Mouse (Mus musculus) small intestine, adult 2 months (tissue): Measurements from ENCODE around the gene AW822073. TPM values are rescaled to one million over a fixed set of nuclear protein-coding genes. Genes with fewer than 3 reads are reported as not detected.

Experiments used
- H3K27ac ChIP-seq: fragments of 200-500 bp; 2 replicates; pipeline ENCODE4 v1.5.1; 2012; ENCODE audit warnings: low read depth, low read length, control low read depth, inconsistent platforms; ENCODE audit not compliant: insufficient read depth
- H3K27me3 ChIP-seq: fragments of 200-500 bp; 2 replicates; pipeline ENCODE4 v1.6.1; 2012; ENCODE audit warnings: mild to moderate bottlenecking, moderate library complexity, low read length, inconsistent platforms; ENCODE audit not compliant: control insufficient read depth, insufficient read depth
- H3K36me3 ChIP-seq: fragments of 200-500 bp; 2 replicates; pipeline ENCODE4 v1.6.1; 2012; ENCODE audit warnings: mild to moderate bottlenecking, low read length, control low read depth, inconsistent platforms; ENCODE audit not compliant: control insufficient read depth, insufficient read depth
- H3K4me1 ChIP-seq: fragments of 200-500 bp; 2 replicates; pipeline ENCODE4 v1.6.1; 2012; ENCODE audit warnings: low read length, inconsistent platforms, mixed read lengths; ENCODE audit not compliant: control insufficient read depth, insufficient read depth, insufficient read length
- H3K4me3 ChIP-seq: fragments of 200-500 bp; 2 replicates; pipeline ENCODE4 v1.5.1; 2012; ENCODE audit warnings: low read depth, mild to moderate bottlenecking, control low read depth, inconsistent platforms, low read length, moderate library complexity
- CTCF ChIP-seq: fragments of 200-500 bp; IDR thresholded peaks from 2 replicates; pipeline ENCODE4 v1.5.1; 2012; ENCODE audit warnings: low read depth, mild to moderate bottlenecking, control low read depth, inconsistent platforms, low read length, moderate library complexity, mixed read lengths; ENCODE audit not compliant: insufficient replicate concordance, insufficient read length; ENCODE audit errors: extremely low read depth
- POLR2A ChIP-seq: fragments of 200-500 bp; IDR thresholded peaks from 2 replicates; pipeline ENCODE4 v1.6.1; 2012; ENCODE audit warnings: low read depth, mild to moderate bottlenecking, control low read depth, inconsistent platforms, low read length, moderate library complexity
- WGBS: fragments of 180-500 bp; shearing (Covaris S2); methylation state at CpG from one replicate; pipeline ENCODE4 v1.1.7; 2018; 5-methylcytosine and 5-hydroxymethylcytosine counted together
- polyA plus RNA-seq: library from polyadenylated mRNA; depleted of rRNA; stranded (reverse); fragments of >200 nt; gene quantifications from 2 replicates; pipeline ENCODE4 v1.2.3, GENCODE M21; 2012; rRNA removed

Gene AW822073
- polyA plus RNA-seq, 1 experiment, result not detected

GRCm38 (mm10) chr10:58212230-58212629, 12.5 kb downstream of the AW822073 start:
- Histone ChIP-seq H3K36me3 (no peaks in the 10 kb centered on the region), H3K27me3 (no peaks in the 10 kb centered on the region), H3K27ac (no peak overlapping the region), H3K4me3 (no peak overlapping the region), H3K4me1 (no peaks in the 10 kb centered on the region)
- TF ChIP-seq CTCF (no peak), POLR2A (no peak)
- WGBS, result 75% methylated on average over 7 of the region's 7 CpGs

- Histone ChIP-seq H3K4me1 (no peaks in the 10 kb centered on the region), H3K27me3 (no peaks in the 10 kb centered on the region), H3K4me3 (no peak overlapping the region), H3K27ac (no peak overlapping the region), H3K36me3 (no peaks in the 10 kb centered on the region)
- TF ChIP-seq CTCF (no peak), POLR2A (no peak)
- WGBS, result 86% methylated on average over 2 of the region's 2 CpGs
These were observed 13.5 kb downstream of the AW822073 start for GRCm38 (mm10) chr10:58211213-58211612.

DNA sequence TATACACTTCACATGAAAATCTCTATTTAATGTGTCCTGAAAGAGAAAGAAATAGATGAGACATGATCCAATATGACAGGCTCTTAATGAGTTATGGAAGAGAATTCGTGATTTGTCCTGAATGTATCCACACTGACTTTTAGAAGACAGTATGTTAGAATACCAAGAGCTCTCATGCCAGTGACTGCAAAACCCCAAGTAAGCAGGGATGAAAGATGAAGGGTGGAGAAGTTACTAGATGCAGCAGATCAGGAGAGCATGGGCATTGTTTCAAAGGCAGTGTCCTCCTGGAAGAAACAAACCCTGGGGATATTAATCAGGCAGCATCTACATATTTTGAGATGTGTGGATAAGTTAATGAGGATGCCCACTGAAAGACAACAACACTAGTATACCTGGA, 14.2 kb downstream of the AW822073 start:
- no peaks in the 10 kb centered on the region for H3K4me1 ChIP-seq
- H3K36me3 ChIP-seq, result no peaks in the 10 kb centered on the region
- TF ChIP-seq POLR2A (no peak), CTCF (no peak)
- H3K27ac ChIP-seq, result no peak overlapping the region
- WGBS, result 55% methylated on average over 1 of the region's 1 CpGs
- H3K27me3 ChIP-seq, result no peaks in the 10 kb centered on the region
- no peak overlapping the region for H3K4me3 ChIP-seq

GRCm38 (mm10) chr10:58209710-58210467, 14.8 kb downstream of the AW822073 start:
- Histone ChIP-seq H3K4me1 (no peaks in the 10 kb centered on the region), H3K27ac (no peak overlapping the region), H3K36me3 (no peaks in the 10 kb centered on the region), H3K4me3 (no peak overlapping the region), H3K27me3 (no peaks in the 10 kb centered on the region)
- WGBS, result 56% methylated on average over 2 of the region's 2 CpGs
- TF ChIP-seq CTCF (no peak), POLR2A (no peak)

DNA sequence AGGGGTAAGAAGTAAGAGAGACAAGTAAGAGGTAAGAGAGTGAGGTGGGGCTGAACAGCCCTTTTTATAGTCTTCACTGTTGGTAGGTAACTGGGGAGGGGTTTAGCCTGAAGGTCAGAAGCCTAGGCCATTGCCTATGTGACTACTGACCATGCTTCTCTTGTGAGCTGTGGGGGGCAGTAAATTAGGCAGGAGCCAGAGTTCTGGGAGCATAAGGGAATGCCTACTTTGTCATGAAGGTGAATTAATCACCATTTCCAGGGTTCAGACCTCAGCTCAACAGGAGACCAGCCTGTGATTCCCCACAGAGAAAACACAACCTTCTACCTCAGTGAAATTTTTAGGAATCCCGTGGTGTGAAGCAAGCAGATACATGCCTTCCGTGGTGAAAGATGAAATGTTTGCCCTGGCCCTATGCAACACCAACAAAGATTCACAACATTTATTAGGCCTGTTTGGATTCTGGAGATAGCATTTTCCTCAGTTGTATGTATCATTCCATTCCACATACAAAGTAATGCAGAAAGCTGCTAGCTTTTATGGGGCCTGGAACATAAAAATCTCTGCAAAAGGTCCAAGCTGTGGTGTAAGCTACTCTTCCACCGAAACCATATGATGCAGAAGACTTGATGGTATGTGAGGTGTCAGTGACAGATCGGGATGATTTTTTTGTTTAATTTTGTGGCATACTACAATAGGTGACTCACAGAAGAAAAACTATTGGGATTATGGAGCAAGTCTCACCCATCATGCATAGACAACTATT, 17.9 kb downstream of the AW822073 start:
- no peak overlapping the region for H3K4me3 ChIP-seq
- no peak overlapping the region for H3K27ac ChIP-seq
- no peaks in the 10 kb centered on the region for H3K36me3 ChIP-seq
- no peaks in the 10 kb centered on the region for H3K4me1 ChIP-seq
- WGBS, result 86% methylated on average over 4 of the region's 4 CpGs
- TF ChIP-seq POLR2A (no peak), CTCF (no peak)
- H3K27me3 ChIP-seq, result no peaks in the 10 kb centered on the region

GRCm38 (mm10) chr10:58205986-58206385, 18.7 kb downstream of the AW822073 start:
- H3K4me1 ChIP-seq, result no peaks in the 10 kb centered on the region
- H3K27me3 ChIP-seq, result no peaks in the 10 kb centered on the region
- WGBS, result 40% methylated on average over 1 of the region's 1 CpGs
- H3K36me3 ChIP-seq, result no peaks in the 10 kb centered on the region
- no peak overlapping the region for H3K27ac ChIP-seq
- H3K4me3 ChIP-seq, result no peak overlapping the region
- no peak for TF ChIP-seq CTCF
- no peak for TF ChIP-seq POLR2A

Other genes with a start within 250 kb of the AW822073 start
- gene Duxf3, start 7.7 kb upstream of the AW822073 start, polyA plus RNA-seq, result not detected in 2 replicates
- gene Gm4981, start 11.8 kb upstream of the AW822073 start, polyA plus RNA-seq, result not detected in 2 replicates
- 3.2 and 6.2 TPM in 2 replicates for gene Gcc2, start 30.6 kb upstream of the AW822073 start, polyA plus RNA-seq
- gene Lims1, start 98.5 kb upstream of the AW822073 start, polyA plus RNA-seq, result 3.5 and 4.5 TPM in 2 replicates
- gene Ranbp2, start 222.0 kb upstream of the AW822073 start, polyA plus RNA-seq, result 0.71 and 1.3 TPM in 2 replicates